Comparison of ENCODE assay signal across 9 mouse cellular contexts in the genomic region with DNA sequence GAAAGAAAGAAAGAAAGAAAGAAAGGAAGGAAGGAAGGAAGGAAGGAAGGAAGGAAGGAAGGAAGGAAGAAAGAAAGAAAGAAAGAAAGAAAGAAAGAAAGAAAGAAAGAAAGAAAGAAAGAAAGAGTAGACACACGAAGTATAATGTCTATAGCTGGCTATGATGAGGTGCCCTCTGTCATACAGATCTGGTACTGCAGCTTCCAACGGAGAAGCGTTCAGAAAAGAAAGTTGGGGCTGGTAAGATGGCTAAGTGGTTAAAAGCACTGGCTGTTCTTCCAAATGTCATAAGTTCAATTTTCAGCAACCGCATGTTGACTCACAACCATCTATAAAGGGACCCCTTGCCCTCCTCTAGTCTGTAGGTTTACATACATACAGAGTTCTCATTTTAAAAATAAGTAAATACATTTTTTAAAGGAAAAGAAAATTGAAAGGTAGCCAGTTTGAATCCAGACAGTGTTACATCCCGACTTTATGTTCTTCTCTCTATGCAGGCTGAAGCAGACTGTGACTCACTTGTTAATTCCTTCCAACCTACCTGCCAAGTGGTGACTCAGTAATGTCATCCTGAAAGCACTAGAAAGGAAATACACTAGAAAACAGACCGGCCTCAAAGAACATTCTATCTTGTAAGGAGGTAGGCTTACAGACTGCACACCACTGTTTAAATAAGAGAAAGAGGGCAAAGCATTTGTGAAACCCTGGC. TPM values are rescaled to one million over a fixed set of nuclear protein-coding genes. Genes with fewer than 3 reads are reported as not detected.
DNase-seq lines count a peak whose midpoint lies in the region; ATAC-seq and TF ChIP-seq lines count a peak whose summit lies in the region.
"Had no signal": no experiment of that assay in that cellular context is flagged by ENCODE, and none has a peak within 500 bp of the region (broad histone marks: within the 10 kb centered on the region; RNA-seq: fewer than 3 reads in every experiment).

No protein-coding gene starts in this region.

- dilution Hi-C loops in CH12.LX (cut with MboI; ENCODE audit: extremely low pct_ligation_motif_present, extremely low pct_unique_long_range_greater_than_20kb, low sequenced_read_pairs): no loop called here

- no peak overlapping the region for H3K4me2 ChIP-seq in kidney, postnatal 0 days (ENCODE audit: low read length)
- no peak overlapping the region for H3K4me2 ChIP-seq in CH12.LX (ENCODE audit: insufficient read depth, low read depth, poor library complexity, severe bottlenecking)
- no peak overlapping the region for H3K4me2 ChIP-seq in stomach, postnatal 0 days (replicated peaks; ENCODE audit: low read depth)
- H3K4me2 ChIP-seq in forebrain, embryonic 11.5 days (ENCODE audit: low read depth, low read length, severe bottlenecking): no peak overlapping the region
- H3K4me2 ChIP-seq: liver, embryonic 15.5 days had no signal

- H3K36me3 ChIP-seq in kidney, postnatal 0 days (ENCODE audit: insufficient read depth, low read length): no peaks in the 10 kb centered on the region
- no peaks in the 10 kb centered on the region for H3K36me3 ChIP-seq in CH12.LX (replicated peaks in 1 of 2; ENCODE audit: control insufficient read depth in 1 of 2, insufficient read depth in 1 of 2, low read length in 1 of 2)
- no peaks in the 10 kb centered on the region for H3K36me3 ChIP-seq in stomach, postnatal 0 days (ENCODE audit: control insufficient read depth, insufficient read depth, low read length)
- H3K36me3 ChIP-seq in forebrain, embryonic 11.5 days (ENCODE audit: control insufficient read depth, insufficient read depth, low read length): no peaks in the 10 kb centered on the region
- H3K36me3 ChIP-seq: liver, embryonic 15.5 days had no signal

- no peak for TF ChIP-seq EP300 in CH12.LX (IDR thresholded peaks at IDR 0.05; ENCODE audit: low read length)
- no peak for TF ChIP-seq EP300 in stomach, postnatal 0 days (optimal IDR thresholded peaks at IDR 0.05)

- H3K9ac ChIP-seq in kidney, postnatal 0 days (ENCODE audit: low read depth, low read length): no peak overlapping the region
- no peak overlapping the region for H3K9ac ChIP-seq in CH12.LX (ENCODE audit: insufficient read depth, low read depth)
- H3K9ac ChIP-seq in stomach, postnatal 0 days (ENCODE audit: low read length): no peak overlapping the region
- no peak overlapping the region for H3K9ac ChIP-seq in forebrain, embryonic 11.5 days (ENCODE audit: low read length)
- H3K9ac ChIP-seq: liver, embryonic 15.5 days had no signal

- no peak for TF ChIP-seq POLR2A in CH12.LX (IDR thresholded peaks at IDR 0.05; ENCODE audit: low read depth, low read length)

- ATAC-seq in kidney, postnatal 0 days (replicated peaks; ENCODE audit: low FRiP score, low read depth): no peak
- no peak for ATAC-seq in stomach, postnatal 0 days (ENCODE audit: low FRiP score, low TSS enrichment)
- ATAC-seq in forebrain, embryonic 11.5 days (replicated peaks; ENCODE audit: low FRiP score): no peak

- whole genome bisulfite sequencing in kidney, postnatal 0 days: 47% methylated on average over 6 of the region's 6 CpGs
- 35% methylated on average over 6 of the region's 6 CpGs for WGBS in stomach, postnatal 0 days
- 47% methylated on average over 6 of the region's 6 CpGs for WGBS in forebrain, embryonic 11.5 days

- no peaks in the 10 kb centered on the region for H3K79me2 ChIP-seq in CH12.LX (replicated peaks; ENCODE audit: control insufficient read depth, extremely low read depth, insufficient read depth, poor library complexity, severe bottlenecking)

- DNase-seq in cerebellum, adult 9-10 months: peak; percentile 70
- DNase-seq in cerebellum, adult 9-11 months: no peak
- peak; percentile 39 for DNase-seq in kidney, postnatal 0 days (ENCODE audit: low spot score)
- DNase-seq in kidney, adult 11 months: no peak
- DNase-seq in CH12.LX (ENCODE audit: extremely low read depth): peak; percentile 73
- peak; percentile 12 for DNase-seq in gonadal fat pad, adult 2 months (ENCODE audit: low read depth)
- DNase-seq in stomach, postnatal 0 days (ENCODE audit: low spot score): peak; percentile 23
- no peak for DNase-seq in forebrain, embryonic 11.5 days (ENCODE audit: low spot score)

- in situ Hi-C loops in CH12.LX (cut with MboI; ENCODE audit: low pct_ligation_motif_present, low pct_unique_long_range_greater_than_20kb, low sequenced_read_pairs): no loop called here

- H3K27me3 ChIP-seq in kidney, postnatal 0 days (ENCODE audit: insufficient read depth, low read length): no peaks in the 10 kb centered on the region
- H3K27me3 ChIP-seq in CH12.LX (replicated peaks): peaks cover 35% of the 10 kb centered on the region
- no peaks in the 10 kb centered on the region for H3K27me3 ChIP-seq in stomach, postnatal 0 days (ENCODE audit: control insufficient read depth, insufficient read depth, low read length)
- no peaks in the 10 kb centered on the region for H3K27me3 ChIP-seq in forebrain, embryonic 11.5 days (ENCODE audit: control insufficient read depth, insufficient read depth, low read length)
- H3K27me3 ChIP-seq: liver, embryonic 15.5 days had no signal

- TF ChIP-seq CTCF in kidney, postnatal 0 days (IDR thresholded peaks at IDR 0.05; ENCODE audit: low read depth): peak; percentile 58; the same call in 1 of the 2 replicates
- peak; percentile 70 to 72 for TF ChIP-seq CTCF in CH12.LX (conservative IDR thresholded peaks at IDR 0.05 in 1 of 2, IDR thresholded peaks at IDR 0.05 in 1 of 2; ENCODE audit: low read depth in 2 of 2, low read length in 2 of 2)
- TF ChIP-seq CTCF in stomach, postnatal 0 days (IDR thresholded peaks at IDR 0.05; ENCODE audit: low read depth): peak; percentile 69

- H3K4me1 ChIP-seq in kidney, postnatal 0 days (replicated peaks; ENCODE audit: insufficient read depth, low read length): no peaks in the 10 kb centered on the region
- H3K4me1 ChIP-seq in CH12.LX (ENCODE audit: control insufficient read depth in 1 of 2, insufficient read depth in 2 of 2): peaks cover 2% of the 10 kb centered on the region in 2 experiments; a peak in 1 of 4 replicates
- H3K4me1 ChIP-seq in stomach, postnatal 0 days (replicated peaks; ENCODE audit: control insufficient read depth, insufficient read depth): no peaks in the 10 kb centered on the region
- H3K4me1 ChIP-seq in forebrain, embryonic 11.5 days (replicated peaks; ENCODE audit: control insufficient read depth, insufficient read depth, low read length): no peaks in the 10 kb centered on the region
- H3K4me1 ChIP-seq: liver, embryonic 15.5 days had no signal

- H3K4me3 ChIP-seq in kidney, postnatal 0 days (replicated peaks; ENCODE audit: low read depth, low read length): no peak overlapping the region
- no peak overlapping the region for H3K4me3 ChIP-seq in CH12.LX (replicated peaks in 1 of 3; ENCODE audit: low read depth in 2 of 3, low read length in 2 of 3, poor library complexity in 1 of 3)
- H3K4me3 ChIP-seq in stomach, postnatal 0 days (ENCODE audit: low read depth, low read length): no peak overlapping the region
- H3K4me3 ChIP-seq in forebrain, embryonic 11.5 days (ENCODE audit: low read depth, low read length): no peak overlapping the region
- H3K4me3 ChIP-seq: liver, embryonic 15.5 days had no signal

- no peak overlapping the region for H3K27ac ChIP-seq in kidney, postnatal 0 days
- H3K27ac ChIP-seq in CH12.LX (ENCODE audit: insufficient read depth, low read depth): no peak overlapping the region
- no peak overlapping the region for H3K27ac ChIP-seq in stomach, postnatal 0 days (replicated peaks)
- H3K27ac ChIP-seq in forebrain, embryonic 11.5 days (ENCODE audit: low read depth, low read length): no peak overlapping the region
- H3K27ac ChIP-seq: liver, embryonic 15.5 days had no signal

- peak; percentile 31 for TF ChIP-seq RAD21 in CH12.LX (IDR thresholded peaks at IDR 0.05; ENCODE audit: low read depth, low read length)

- H3K9me3 ChIP-seq in kidney, postnatal 0 days (replicated peaks; ENCODE audit: low read length): no peaks in the 10 kb centered on the region
- peaks cover 12% of the 10 kb centered on the region for H3K9me3 ChIP-seq in CH12.LX (replicated peaks; ENCODE audit: low read length)
- no peaks in the 10 kb centered on the region for H3K9me3 ChIP-seq in stomach, postnatal 0 days (ENCODE audit: control insufficient read depth, low read length)
- no peaks in the 10 kb centered on the region; the same call in 1 of the 2 replicates for H3K9me3 ChIP-seq in forebrain, embryonic 11.5 days (ENCODE audit: control insufficient read depth, low read length)
- H3K9me3 ChIP-seq: liver, embryonic 15.5 days had no signal

TF ChIP-seq in CH12.LX, 34 proteins besides CTCF, POLR2A, EP300 and RAD21:
- TF ChIP-seq SMC3 (IDR thresholded peaks at IDR 0.05; ENCODE audit: low read depth, low read length) (peak; percentile 49), RCOR1 (conservative IDR thresholded peaks at IDR 0.05; ENCODE audit: low read depth, low read length) (no peak)

RNA-seq across cellular contexts. Expression of a gene that starts 31.4 kb away (rescaled TPM):
- 1.3 and 1.9 TPM in 2 replicates for polyA plus RNA-seq in kidney, postnatal 0 days (2015; fragmentation: Nextera tagmentation; extraction: Ambion mirVana)
- total RNA-seq in CH12.LX (2012; rRNA removed): not detected in 2 replicates
- not detected in 2 replicates for total RNA-seq in CH12.LX (2014; rRNA removed)
- polyA plus RNA-seq in CH12.LX (2012; ENCODE audit: insufficient read length, low read depth): not detected in 2 replicates
- polyA plus RNA-seq in gonadal fat pad, adult 2 months (2012; rRNA removed): 8.6 and 9.2 TPM in 2 replicates
- 0.42 and 0.69 TPM in 2 replicates for polyA plus RNA-seq in stomach, postnatal 0 days (2015; fragmentation: Nextera tagmentation; extraction: Ambion mirVana)
- polyA plus RNA-seq in forebrain, embryonic 11.5 days (2014; fragmentation: Nextera tagmentation; extraction: Ambion mirVana): 1.2 and 2.0 TPM in 2 replicates

Comparison
In these comparisons a context has a peak if more than half of its experiments do, and no peak if none do; other contexts are left out.
1. DNase-seq: peak in cerebellum, adult 9-10 months (single experiment), kidney, postnatal 0 days (single experiment), CH12.LX (single experiment), gonadal fat pad, adult 2 months (single experiment) and stomach, postnatal 0 days (single experiment); none in cerebellum, adult 9-11 months (single experiment), kidney, adult 11 months (single experiment) and forebrain, embryonic 11.5 days (single experiment).
2. Peak in every context shown above with its lines, with median percentiles within 50 percentile points of each other: CTCF ChIP-seq.